Mouse (Mus musculus): Measurements from ENCODE around the gene Adamts8. TPM values are rescaled to one million over a fixed set of nuclear protein-coding genes. Genes with fewer than 3 reads are reported as not detected.

The Adamts8 gene
- polyA plus RNA-seq (2015; fragmentation: Nextera tagmentation; extraction: Ambion mirVana) = 3.3 and 3.8 TPM in 2 replicates

DNA sequence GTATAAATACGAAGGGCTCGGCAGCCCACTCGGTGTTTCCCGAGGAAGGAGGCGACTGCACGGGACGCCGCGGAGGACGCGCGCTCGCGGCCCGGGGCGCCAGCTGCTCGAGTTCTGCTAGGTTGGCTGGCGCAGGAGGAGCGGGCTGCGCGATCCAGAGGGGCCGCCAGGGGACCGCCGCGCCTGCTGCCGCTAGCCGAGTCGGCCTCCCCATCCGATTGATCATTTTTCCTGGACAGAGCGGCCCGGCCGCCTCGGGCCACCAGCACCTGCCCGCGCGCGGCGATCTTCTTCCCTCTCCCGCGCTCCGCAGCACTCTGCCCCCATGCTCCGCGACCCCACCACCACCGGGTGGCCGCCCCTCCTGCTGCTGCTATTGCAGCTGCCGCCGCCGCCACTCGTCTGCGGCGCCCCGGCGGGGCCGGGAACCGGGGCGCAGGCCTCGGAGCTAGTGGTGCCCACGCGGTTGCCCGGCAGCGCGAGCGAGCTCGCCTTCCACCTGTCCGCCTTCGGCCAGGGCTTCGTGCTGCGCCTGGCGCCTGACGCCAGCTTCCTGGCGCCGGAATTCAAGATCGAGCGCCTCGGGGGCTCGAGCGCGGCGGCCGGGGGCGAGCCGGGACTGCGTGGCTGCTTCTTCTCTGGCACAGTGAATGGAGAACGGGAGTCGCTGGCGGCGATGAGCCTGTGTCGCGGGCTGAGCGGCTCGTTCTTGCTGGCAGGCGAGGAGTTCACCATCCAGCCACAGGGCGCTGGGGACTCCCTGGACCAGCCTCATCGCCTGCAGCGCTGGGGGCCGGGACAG is at the start of gene Adamts8:
TSS of gene Adamts8 (plus strand) at position 51 of the 802 bp plus-strand sequence.
- H3K27me3 ChIP-seq (ENCODE audit: control insufficient read depth, insufficient read depth, low read depth, low read length) = peaks cover 56% of the 10 kb centered on the region
- peak within 1 kb of the TSS; percentile 57 for H3K9ac ChIP-seq (ENCODE audit: low read length)
- H3K9me3 ChIP-seq (ENCODE audit: control insufficient read depth, low read length) = no peaks in the 10 kb centered on the region
- peak; percentile 76 for ATAC-seq (ENCODE audit: low read depth)
- peak within 1 kb of the TSS; percentile 98 for H3K4me2 ChIP-seq (ENCODE audit: low read depth, low read length)
- WGBS = under 1% methylated on average over 93 of the region's 96 CpGs
- H3K4me3 ChIP-seq (ENCODE audit: low read length) = peak within 1 kb of the TSS; percentile 59
- H3K36me3 ChIP-seq (ENCODE audit: control insufficient read depth, insufficient read depth, low read length) = no peaks in the 10 kb centered on the region
- H3K27ac ChIP-seq (ENCODE audit: low read length) = no peak within 1 kb of the TSS
- H3K4me1 ChIP-seq (replicated peaks; ENCODE audit: control insufficient read depth, insufficient read depth, low read length) = peaks cover 10% of the 10 kb centered on the region

DNA sequence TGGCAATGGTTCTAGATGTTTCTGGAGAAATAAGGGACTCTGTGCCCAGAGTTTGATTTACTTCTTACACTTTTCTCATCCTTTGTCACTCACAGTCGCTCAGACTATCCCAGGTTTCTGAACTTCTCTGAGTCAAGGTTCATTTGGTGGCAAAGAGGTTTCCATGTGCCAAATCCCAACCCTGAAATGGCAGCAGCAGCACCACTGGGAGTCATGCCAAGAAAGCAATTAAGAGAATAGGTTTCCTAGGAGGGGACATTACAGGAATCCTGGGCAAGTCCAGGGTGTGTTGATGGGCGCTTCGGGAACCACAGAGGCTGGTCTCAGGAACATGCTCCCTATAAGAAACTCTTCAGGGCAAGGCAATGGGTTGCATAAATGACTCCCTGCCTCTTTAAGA is 46.7 kb upstream of the Adamts8 start:
- Histone ChIP-seq H3K27ac (ENCODE audit: low read length) (no peak overlapping the region), H3K36me3 (ENCODE audit: control insufficient read depth, insufficient read depth, low read length) (no peaks in the 10 kb centered on the region), H3K9ac (ENCODE audit: low read length) (no peak overlapping the region), H3K4me2 (ENCODE audit: low read depth, low read length) (no peak overlapping the region), H3K9me3 (ENCODE audit: control insufficient read depth, low read length) (no peaks in the 10 kb centered on the region), H3K27me3 (ENCODE audit: control insufficient read depth, insufficient read depth, low read depth, low read length) (no peaks in the 10 kb centered on the region), H3K4me1 (replicated peaks; ENCODE audit: control insufficient read depth, insufficient read depth, low read length) (peaks cover 9% of the 10 kb centered on the region; the same call in 1 of the 2 replicates), H3K4me3 (ENCODE audit: low read length) (no peak overlapping the region)
- no peak for ATAC-seq (ENCODE audit: low read depth)
- 80% methylated on average over 3 of the region's 3 CpGs for WGBS

- ATAC-seq (ENCODE audit: low read depth) = peak; percentile 62
- 45% methylated on average over 5 of the region's 5 CpGs for WGBS
- no peak overlapping the region for H3K27ac ChIP-seq (ENCODE audit: low read length)
Observed at GRCm38 (mm10) chr9:30896752-30897151, 45.6 kb upstream of the Adamts8 start.

DNA sequence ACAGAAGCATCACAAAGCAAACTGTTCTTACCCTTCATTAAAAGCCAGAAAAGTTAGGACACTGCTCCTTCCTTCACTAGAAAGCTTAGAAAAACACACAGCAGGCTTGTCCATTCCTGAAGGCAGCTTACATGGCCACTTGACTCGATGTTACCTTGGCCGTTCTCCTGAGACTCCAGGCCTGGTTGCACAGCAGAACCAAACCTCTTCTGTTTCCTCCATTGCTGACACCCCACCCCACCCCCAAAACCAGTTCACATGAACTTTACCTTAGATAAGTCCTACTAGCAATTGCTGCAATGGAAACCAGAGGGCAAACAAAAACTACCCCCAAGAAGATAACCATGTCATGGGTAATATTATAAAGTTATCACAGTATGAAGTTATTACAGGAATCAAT is 45.2 kb upstream of the Adamts8 start:
- Histone ChIP-seq H3K27ac (ENCODE audit: low read length) (no peak overlapping the region), H3K4me2 (ENCODE audit: low read depth, low read length) (no peak overlapping the region), H3K9ac (ENCODE audit: low read length) (no peak overlapping the region), H3K4me1 (replicated peaks; ENCODE audit: control insufficient read depth, insufficient read depth, low read length) (peaks cover 9% of the 10 kb centered on the region; the same call in 1 of the 2 replicates), H3K36me3 (ENCODE audit: control insufficient read depth, insufficient read depth, low read length) (no peaks in the 10 kb centered on the region), H3K9me3 (ENCODE audit: control insufficient read depth, low read length) (no peaks in the 10 kb centered on the region), H3K27me3 (ENCODE audit: control insufficient read depth, insufficient read depth, low read depth, low read length) (no peaks in the 10 kb centered on the region), H3K4me3 (ENCODE audit: low read length) (no peak overlapping the region)
- no peak for ATAC-seq (ENCODE audit: low read depth)
- 59% methylated on average over 2 of the region's 2 CpGs for WGBS

More at GRCm38 (mm10) chr9:30896752-30897151, 45.6 kb upstream of the Adamts8 start:
- H3K36me3 ChIP-seq (ENCODE audit: control insufficient read depth, insufficient read depth, low read length) = no peaks in the 10 kb centered on the region
- H3K4me1 ChIP-seq (replicated peaks; ENCODE audit: control insufficient read depth, insufficient read depth, low read length) = peaks cover 9% of the 10 kb centered on the region; the same call in 1 of the 2 replicates
- no peak overlapping the region for H3K9ac ChIP-seq (ENCODE audit: low read length)
- no peaks in the 10 kb centered on the region for H3K27me3 ChIP-seq (ENCODE audit: control insufficient read depth, insufficient read depth, low read depth, low read length)
- no peaks in the 10 kb centered on the region for H3K9me3 ChIP-seq (ENCODE audit: control insufficient read depth, low read length)
- no peak overlapping the region for H3K4me3 ChIP-seq (ENCODE audit: low read length)
- no peak overlapping the region for H3K4me2 ChIP-seq (ENCODE audit: low read depth, low read length)

DNA sequence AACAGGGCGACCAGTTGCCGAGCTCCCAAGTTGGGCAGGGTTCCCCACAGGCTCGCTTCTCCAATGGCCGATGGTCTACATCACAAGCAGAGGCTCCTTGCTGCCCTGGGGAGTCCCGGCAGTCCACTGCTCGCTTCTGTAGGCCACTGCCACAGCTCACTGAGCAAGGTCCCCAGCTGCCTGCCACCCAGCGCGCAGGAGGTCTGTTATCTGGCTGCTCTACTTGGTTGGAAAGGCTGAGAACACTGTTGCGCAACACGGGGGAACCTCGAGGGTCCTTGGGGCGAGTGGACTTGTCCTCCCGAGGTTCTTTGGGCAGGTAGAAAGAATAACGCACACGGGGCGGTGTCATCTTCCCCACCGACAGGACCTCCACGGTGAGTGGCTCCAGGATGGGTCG is 40.2 kb upstream of the Adamts8 start:
- Histone ChIP-seq H3K27ac (ENCODE audit: low read length) (no peak overlapping the region), H3K9me3 (ENCODE audit: control insufficient read depth, low read length) (no peaks in the 10 kb centered on the region), H3K4me1 (replicated peaks; ENCODE audit: control insufficient read depth, insufficient read depth, low read length) (peaks cover 1% of the 10 kb centered on the region; the same call in 1 of the 2 replicates), H3K27me3 (ENCODE audit: control insufficient read depth, insufficient read depth, low read depth, low read length) (no peaks in the 10 kb centered on the region), H3K4me3 (ENCODE audit: low read length) (no peak overlapping the region), H3K36me3 (ENCODE audit: control insufficient read depth, insufficient read depth, low read length) (no peaks in the 10 kb centered on the region), H3K4me2 (ENCODE audit: low read depth, low read length) (no peak overlapping the region), H3K9ac (ENCODE audit: low read length) (no peak overlapping the region)
- WGBS = 93% methylated on average over 19 of the region's 19 CpGs
- ATAC-seq (ENCODE audit: low read depth) = no peak

GRCm38 (mm10) chr9:30902641-30903040 is 39.7 kb upstream of the Adamts8 start:
- H3K36me3 ChIP-seq (ENCODE audit: control insufficient read depth, insufficient read depth, low read length) = no peaks in the 10 kb centered on the region
- no peaks in the 10 kb centered on the region for H3K27me3 ChIP-seq (ENCODE audit: control insufficient read depth, insufficient read depth, low read depth, low read length)
- no peak overlapping the region for H3K4me2 ChIP-seq (ENCODE audit: low read depth, low read length)
- 87% methylated on average over 7 of the region's 7 CpGs for WGBS
- H3K4me3 ChIP-seq (ENCODE audit: low read length) = no peak overlapping the region
- H3K9me3 ChIP-seq (ENCODE audit: control insufficient read depth, low read length) = no peaks in the 10 kb centered on the region
- H3K9ac ChIP-seq (ENCODE audit: low read length) = no peak overlapping the region
- no peak for ATAC-seq (ENCODE audit: low read depth)
- H3K27ac ChIP-seq (ENCODE audit: low read length) = no peak overlapping the region
- peaks cover 4% of the 10 kb centered on the region for H3K4me1 ChIP-seq (replicated peaks; ENCODE audit: control insufficient read depth, insufficient read depth, low read length)

GRCm38 (mm10) chr9:30903266-30903665 is 39.1 kb upstream of the Adamts8 start:
- WGBS = 86% methylated on average over 5 of the region's 5 CpGs
- ATAC-seq (ENCODE audit: low read depth) = no peak
- Histone ChIP-seq H3K9ac (ENCODE audit: low read length) (no peak overlapping the region), H3K9me3 (ENCODE audit: control insufficient read depth, low read length) (no peaks in the 10 kb centered on the region), H3K27me3 (ENCODE audit: control insufficient read depth, insufficient read depth, low read depth, low read length) (no peaks in the 10 kb centered on the region), H3K36me3 (ENCODE audit: control insufficient read depth, insufficient read depth, low read length) (no peaks in the 10 kb centered on the region), H3K4me3 (ENCODE audit: low read length) (no peak overlapping the region), H3K4me2 (ENCODE audit: low read depth, low read length) (no peak overlapping the region), H3K4me1 (replicated peaks; ENCODE audit: control insufficient read depth, insufficient read depth, low read length) (peaks cover 5% of the 10 kb centered on the region), H3K27ac (ENCODE audit: low read length) (no peak overlapping the region)

DNA sequence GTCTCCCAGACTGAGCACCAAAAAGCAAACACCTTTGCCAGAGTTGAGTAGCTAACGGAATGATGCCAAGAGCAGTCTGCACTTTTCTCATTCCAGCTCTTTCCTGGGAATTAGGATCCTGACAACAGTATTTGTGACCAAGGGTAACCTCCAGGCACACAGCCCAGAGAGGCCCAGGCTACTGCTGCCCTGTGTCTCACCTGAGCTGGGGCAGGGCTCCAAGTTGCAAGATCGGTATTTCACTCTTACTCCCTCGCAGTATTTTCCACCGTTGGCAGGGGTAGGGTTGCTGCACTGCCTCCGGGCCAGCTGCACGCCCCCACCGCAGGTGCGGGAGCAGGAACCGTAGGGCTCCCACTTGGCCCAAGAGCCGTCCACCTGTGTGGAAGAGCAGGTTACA is 36.5 kb upstream of the Adamts8 start:
- Histone ChIP-seq H3K36me3 (ENCODE audit: control insufficient read depth, insufficient read depth, low read length) (no peaks in the 10 kb centered on the region), H3K9ac (ENCODE audit: low read length) (no peak overlapping the region), H3K27me3 (ENCODE audit: control insufficient read depth, insufficient read depth, low read depth, low read length) (no peaks in the 10 kb centered on the region), H3K4me1 (replicated peaks; ENCODE audit: control insufficient read depth, insufficient read depth, low read length) (peaks cover 5% of the 10 kb centered on the region), H3K9me3 (ENCODE audit: control insufficient read depth, low read length) (no peaks in the 10 kb centered on the region), H3K4me3 (ENCODE audit: low read length) (no peak overlapping the region), H3K27ac (ENCODE audit: low read length) (no peak overlapping the region), H3K4me2 (ENCODE audit: low read depth, low read length) (no peak overlapping the region)
- WGBS = 53% methylated on average over 10 of the region's 10 CpGs
- ATAC-seq (ENCODE audit: low read depth) = peak; percentile 75

GRCm38 (mm10) chr9:30906426-30906825 is 35.9 kb upstream of the Adamts8 start:
- no peaks in the 10 kb centered on the region for H3K36me3 ChIP-seq (ENCODE audit: control insufficient read depth, insufficient read depth, low read length)
- H3K4me1 ChIP-seq (replicated peaks; ENCODE audit: control insufficient read depth, insufficient read depth, low read length) = peaks cover 5% of the 10 kb centered on the region
- no peak for ATAC-seq (ENCODE audit: low read depth)
- no peak overlapping the region for H3K9ac ChIP-seq (ENCODE audit: low read length)
- no peak overlapping the region for H3K4me3 ChIP-seq (ENCODE audit: low read length)
- H3K27me3 ChIP-seq (ENCODE audit: control insufficient read depth, insufficient read depth, low read depth, low read length) = no peaks in the 10 kb centered on the region; the same call in 1 of the 2 replicates
- no peaks in the 10 kb centered on the region for H3K9me3 ChIP-seq (ENCODE audit: control insufficient read depth, low read length)
- no peak overlapping the region for H3K27ac ChIP-seq (ENCODE audit: low read length)
- 79% methylated on average over 4 of the region's 4 CpGs for WGBS
- H3K4me2 ChIP-seq (ENCODE audit: low read depth, low read length) = no peak overlapping the region

Data from lung, embryonic 16.5 days (tissue).